Mouse (Mus musculus): ENCODE measurements around the gene Cerk. TPM values are rescaled to one million over a fixed set of nuclear protein-coding genes. Genes with fewer than 3 reads are reported as not detected.
"Not testable (repeated sequence)": the region's sequence is repeated elsewhere in the genome, so short reads cannot be mapped to it uniquely, and the experiment has no call there.

Cerk gene
- total RNA-seq, 1 experiment from 2014 or later = 17.2 TPM

DNA sequence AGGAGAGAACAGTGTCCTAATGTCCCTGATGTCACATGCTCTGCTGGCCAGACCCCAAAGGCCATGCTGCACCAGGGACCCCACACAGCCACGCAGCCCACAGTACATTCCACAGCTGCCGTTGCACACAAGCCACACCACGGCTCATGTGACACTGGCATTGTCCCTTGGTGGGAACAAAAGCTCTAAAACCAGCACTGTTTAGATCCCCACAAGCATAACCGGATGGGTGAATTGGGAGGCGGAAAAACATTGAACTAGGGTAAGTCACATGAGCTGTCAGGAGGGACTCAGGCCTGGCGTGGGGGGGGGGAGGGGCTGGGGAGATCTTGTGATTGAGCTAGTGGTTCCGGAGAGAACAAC lies 17.5 kb downstream of the Cerk start:
- peak; percentile 43 for ATAC-seq (replicated peaks; ENCODE audit: low read depth, poor library complexity, severe bottlenecking)

GRCm38 (mm10) chr15:86167787-86168504 lies 18.0 kb downstream of the Cerk start:
- ATAC-seq (replicated peaks; ENCODE audit: low read depth, poor library complexity, severe bottlenecking) = peak; percentile 8; the same call in 1 of the 2 replicates

GRCm38 (mm10) chr15:86167032-86167655 lies 18.8 kb downstream of the Cerk start:
- no peak for ATAC-seq (replicated peaks; ENCODE audit: low read depth, poor library complexity, severe bottlenecking)

GRCm38 (mm10) chr15:86165811-86166590 lies 19.9 kb downstream of the Cerk start:
- ATAC-seq (replicated peaks; ENCODE audit: low read depth, poor library complexity, severe bottlenecking) = no peak

- no peak for ATAC-seq (replicated peaks; ENCODE audit: low read depth, poor library complexity, severe bottlenecking)
These were observed 21.1 kb downstream of the Cerk start for GRCm38 (mm10) chr15:86164718-86165345.

DNA sequence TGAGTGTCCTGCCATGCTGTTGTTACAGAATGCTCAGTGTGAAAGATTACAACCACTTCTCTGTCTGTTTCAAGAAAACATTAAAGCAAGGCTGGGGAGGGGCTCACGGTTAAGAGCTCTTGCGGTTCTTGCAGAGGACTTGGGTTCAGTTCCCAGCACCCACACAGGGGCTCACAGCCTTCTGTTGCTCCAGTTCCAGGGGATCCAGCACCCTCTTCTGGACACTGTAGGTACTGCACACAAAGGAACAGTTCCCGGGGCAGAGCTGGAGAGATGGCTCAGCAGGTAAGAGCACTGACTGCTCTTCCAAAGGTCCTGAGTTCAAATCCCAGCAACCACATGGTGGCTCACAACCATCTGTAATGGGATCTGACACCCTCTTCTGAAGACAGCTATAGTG lies 24.1 kb downstream of the Cerk start:
- ATAC-seq (replicated peaks; ENCODE audit: low read depth, poor library complexity, severe bottlenecking) = not testable (repeated sequence)

DNA sequence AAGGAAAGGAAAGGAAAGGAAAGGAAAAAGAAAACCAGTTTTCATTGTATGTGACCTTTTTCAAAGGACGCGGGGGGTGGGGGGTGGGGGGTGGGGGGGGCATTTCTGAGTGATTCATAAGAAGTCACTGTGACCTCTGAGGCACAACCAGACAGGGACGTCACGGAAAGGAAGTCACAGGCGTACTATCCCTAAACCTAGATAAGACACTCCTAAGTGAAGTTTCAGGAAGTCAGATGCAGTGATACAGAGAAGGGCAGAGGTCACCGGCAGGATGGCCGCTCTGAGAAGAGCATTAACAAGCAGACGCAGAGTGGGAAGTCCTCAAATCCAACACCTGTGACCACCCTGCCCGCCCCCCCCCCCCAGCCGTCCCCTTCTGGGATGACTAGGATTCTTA lies 25.0 kb downstream of the Cerk start:
- no peak for ATAC-seq (replicated peaks; ENCODE audit: low read depth, poor library complexity, severe bottlenecking)

GRCm38 (mm10) chr15:86159719-86160118 lies 26.2 kb downstream of the Cerk start:
- 0 out of 2 replicates have a peak, but pooled peaks have one; percentile 65 for ATAC-seq (replicated peaks; ENCODE audit: low read depth, poor library complexity, severe bottlenecking)

DNA sequence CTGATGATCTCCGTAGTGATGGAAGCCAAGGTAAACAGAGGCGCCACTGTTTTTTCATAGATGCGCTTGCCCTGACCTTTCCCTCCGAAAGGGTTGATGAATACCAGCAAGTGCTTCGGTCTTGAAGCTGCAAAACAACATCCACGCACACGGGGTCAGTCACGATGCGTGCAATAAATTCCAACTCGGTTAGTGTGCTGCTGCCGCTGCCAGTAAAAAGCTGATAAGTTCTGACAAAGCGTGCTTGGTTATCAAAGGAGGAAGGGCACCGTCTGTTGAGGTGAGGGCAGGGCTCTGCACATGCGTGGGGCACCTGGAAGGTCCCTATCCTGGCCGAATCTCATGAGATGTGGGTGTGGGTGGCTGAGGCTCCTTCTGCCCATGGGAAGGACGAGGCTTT lies 26.8 kb downstream of the Cerk start:
- peak; percentile 39; the same call in 1 of the 2 replicates for ATAC-seq (replicated peaks; ENCODE audit: low read depth, poor library complexity, severe bottlenecking)

GRCm38 (mm10) chr15:86156492-86156891 lies 29.4 kb downstream of the Cerk start:
- peak; percentile 38; the same call in 1 of the 2 replicates for ATAC-seq (replicated peaks; ENCODE audit: low read depth, poor library complexity, severe bottlenecking)

DNA sequence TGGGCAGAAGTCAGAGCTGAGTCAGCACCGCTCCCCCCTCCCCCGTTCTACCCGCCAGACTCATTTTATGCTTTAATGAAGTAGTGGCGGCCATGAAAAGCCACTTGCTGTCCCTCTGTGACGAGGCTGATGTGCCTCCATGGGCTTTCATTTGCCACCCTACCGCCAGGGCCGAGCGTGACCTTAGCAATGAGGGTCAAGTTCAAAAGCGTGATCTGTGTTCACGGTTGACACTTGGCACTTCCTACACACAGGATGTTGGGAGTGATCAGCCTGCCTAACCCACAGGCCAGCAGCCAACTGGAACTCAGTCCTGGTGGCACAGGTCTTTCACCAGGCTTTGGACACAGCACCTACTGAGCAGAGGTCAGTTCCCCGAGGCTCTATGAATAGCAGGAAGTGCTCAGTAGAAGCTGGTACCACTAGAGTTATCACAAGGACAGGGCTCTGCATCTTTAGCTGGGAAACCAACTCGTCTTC lies 32.4 kb downstream of the Cerk start:
- ATAC-seq (replicated peaks; ENCODE audit: low read depth, poor library complexity, severe bottlenecking) = no peak

GRCm38 (mm10) chr15:86150593-86150992 lies 35.3 kb downstream of the Cerk start:
- ATAC-seq (replicated peaks; ENCODE audit: low read depth, poor library complexity, severe bottlenecking) = no peak

DNA sequence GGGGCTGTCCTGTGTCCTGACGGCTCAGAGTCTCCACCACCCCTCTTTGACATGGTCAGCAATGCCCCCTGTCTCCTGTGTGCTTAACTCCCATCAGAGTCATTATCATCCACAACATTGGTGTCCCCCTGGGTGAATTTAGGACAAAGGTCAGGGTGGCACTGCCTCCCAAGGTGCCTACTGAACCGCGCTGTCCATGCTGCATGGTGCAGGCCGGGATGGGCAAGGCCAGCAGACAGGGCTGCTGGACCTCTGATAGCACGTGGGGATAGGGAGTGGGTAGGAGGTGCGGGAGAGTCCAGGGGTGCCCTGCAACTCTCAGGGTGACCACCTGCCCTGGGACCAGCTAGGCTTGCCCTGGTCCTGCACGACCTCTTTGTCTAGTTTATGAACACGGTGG lies 39.0 kb downstream of the Cerk start:
- ATAC-seq (replicated peaks; ENCODE audit: low read depth, poor library complexity, severe bottlenecking) = no peak

DNA sequence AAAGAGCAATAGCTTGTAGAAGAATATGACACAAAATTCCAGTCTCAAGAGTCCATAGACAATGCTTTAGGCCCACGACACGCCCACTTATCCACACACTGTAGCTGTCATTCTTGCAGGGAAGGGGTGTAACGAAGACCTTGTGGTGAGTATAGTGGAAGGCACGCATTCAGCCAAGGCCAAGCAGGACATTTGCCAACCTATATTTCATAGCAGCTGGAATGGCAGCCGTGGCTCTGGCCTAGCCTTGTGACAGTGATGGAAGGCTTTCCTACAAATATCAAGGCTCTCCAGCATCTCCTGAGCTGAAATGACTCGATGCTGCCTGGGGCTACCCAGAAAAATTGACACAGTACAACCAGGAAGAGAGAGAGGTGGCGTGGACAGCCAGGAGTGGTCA lies 40.9 kb downstream of the Cerk start:
- no peak for ATAC-seq (replicated peaks; ENCODE audit: low read depth, poor library complexity, severe bottlenecking)

GRCm38 (mm10) chr15:86144577-86144976 lies 41.4 kb downstream of the Cerk start:
- no peak for ATAC-seq (replicated peaks; ENCODE audit: low read depth, poor library complexity, severe bottlenecking)

DNA sequence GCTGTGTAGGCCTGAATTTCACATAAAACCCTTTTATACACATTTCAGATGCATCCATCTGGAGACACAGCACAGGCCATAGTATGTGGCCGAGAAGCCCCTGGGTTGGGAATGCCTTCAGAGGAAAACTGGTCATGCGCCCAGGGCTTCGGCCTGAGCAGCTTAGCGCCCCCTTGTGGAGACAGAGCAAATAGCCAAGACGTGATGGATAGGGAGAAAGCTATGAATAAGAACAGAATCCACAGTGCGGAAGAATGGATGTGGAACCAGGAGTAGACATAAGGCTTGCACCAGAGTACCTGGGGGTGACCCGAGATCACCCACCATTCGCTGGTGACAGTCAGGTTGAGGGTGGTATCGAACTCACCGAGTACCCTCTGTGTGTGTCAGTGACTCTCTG lies 45.6 kb downstream of the Cerk start:
- peak; percentile 33; the same call in 1 of the 2 replicates for ATAC-seq (replicated peaks; ENCODE audit: low read depth, poor library complexity, severe bottlenecking)

- peak; percentile 33; the same call in 1 of the 2 replicates for ATAC-seq (replicated peaks; ENCODE audit: low read depth, poor library complexity, severe bottlenecking)
These were observed 48.3 kb downstream of the Cerk start for GRCm38 (mm10) chr15:86137638-86138037.

DNA sequence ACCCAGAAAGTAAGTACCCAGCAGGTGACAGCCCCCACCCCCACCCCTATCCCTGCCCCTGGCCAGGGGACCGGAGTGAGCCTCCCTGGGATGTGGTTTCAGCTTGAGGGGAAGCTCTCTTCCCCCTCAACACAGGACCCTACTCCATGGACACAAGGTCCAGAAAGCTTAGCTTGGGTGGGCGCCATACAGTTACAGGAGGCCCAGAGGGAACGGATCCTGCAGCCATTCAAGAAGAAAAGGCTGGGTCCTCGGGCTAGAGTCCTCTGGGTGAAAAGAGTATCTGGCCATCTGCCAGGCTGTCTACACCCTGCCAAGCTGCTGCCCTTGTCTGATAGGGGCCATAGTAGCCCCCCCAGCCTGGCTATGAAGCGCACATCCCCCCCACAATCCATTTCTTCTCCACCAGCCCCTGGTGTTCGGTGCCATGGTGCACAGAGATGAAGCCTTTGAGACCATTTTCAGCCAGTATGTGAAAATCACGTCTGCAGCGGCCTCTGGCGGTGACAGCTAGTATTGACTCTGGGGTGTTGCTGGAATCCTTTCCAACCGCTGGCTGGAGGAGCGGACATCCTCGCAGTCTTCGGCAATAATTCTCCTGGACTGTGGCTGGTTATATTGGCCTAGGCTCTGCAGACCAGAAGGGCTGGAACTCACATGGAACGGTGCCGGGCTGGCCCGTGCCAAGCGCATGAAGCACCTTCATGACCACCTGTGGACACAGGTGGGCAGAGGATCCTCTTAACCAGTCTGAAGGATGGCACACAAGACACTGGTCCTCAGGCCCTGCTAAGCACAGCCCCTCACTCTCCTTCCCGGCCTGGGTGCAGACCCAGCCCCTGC lies 50.8 kb downstream of the Cerk start:
- peak; percentile 86 for ATAC-seq (replicated peaks; ENCODE audit: low read depth, poor library complexity, severe bottlenecking)

DNA sequence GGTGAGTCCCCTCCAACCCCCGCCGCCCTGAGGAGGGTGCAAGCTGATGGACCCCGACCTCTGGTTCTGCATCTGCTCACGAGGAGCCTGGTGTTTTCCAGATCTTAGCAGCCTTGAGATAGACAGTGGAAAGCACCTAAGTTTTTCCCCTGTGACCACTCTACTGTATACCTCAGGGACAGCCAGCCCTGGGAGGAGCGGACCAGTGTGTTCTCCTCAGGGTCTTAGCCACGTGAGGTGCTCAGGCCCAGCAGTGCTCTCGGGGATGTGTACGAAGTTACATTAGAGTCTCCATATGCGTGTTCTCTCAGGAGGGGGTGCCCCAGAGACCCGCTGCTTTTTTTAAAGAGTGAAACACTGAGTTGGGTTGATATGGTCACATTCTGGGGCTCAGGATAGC lies 55.3 kb downstream of the Cerk start:
- ATAC-seq (replicated peaks; ENCODE audit: low read depth, poor library complexity, severe bottlenecking) = no peak
